Mouse (Mus musculus): ENCODE data around the gene Rgs7. TPM values are rescaled to one million over a fixed set of nuclear protein-coding genes. Genes with fewer than 3 reads are reported as not detected.
A peak's percentile ranks its signal among the peaks of the same experiment; 100 is the strongest.

Gene Rgs7
- total and polyA plus RNA-seq, 2 experiments from 2014 or later: 46.1 to 50.3 TPM

DNA sequence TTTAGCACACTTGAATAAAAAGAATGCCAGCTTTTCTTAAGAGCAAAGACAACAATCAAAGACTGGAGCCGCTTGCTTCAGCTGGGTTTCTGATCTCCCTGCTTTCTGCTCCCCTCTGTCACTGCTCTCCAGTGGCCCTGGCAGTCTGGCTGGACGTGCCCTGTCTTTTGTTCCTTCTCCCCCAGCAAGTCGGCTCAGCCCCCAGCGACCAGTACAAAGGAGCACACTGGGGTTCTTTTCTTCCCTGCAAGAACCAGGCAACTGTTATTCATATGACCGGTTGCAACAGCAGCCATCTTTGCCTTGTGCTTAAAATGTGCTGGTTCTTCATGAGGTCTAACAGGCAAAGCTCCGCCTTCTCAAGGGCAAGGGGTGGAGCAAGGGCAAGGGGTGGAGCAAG lies 452.7 kb downstream of the Rgs7 start:
- WGBS: 9% methylated on average over 6 of the region's 6 CpGs

DNA sequence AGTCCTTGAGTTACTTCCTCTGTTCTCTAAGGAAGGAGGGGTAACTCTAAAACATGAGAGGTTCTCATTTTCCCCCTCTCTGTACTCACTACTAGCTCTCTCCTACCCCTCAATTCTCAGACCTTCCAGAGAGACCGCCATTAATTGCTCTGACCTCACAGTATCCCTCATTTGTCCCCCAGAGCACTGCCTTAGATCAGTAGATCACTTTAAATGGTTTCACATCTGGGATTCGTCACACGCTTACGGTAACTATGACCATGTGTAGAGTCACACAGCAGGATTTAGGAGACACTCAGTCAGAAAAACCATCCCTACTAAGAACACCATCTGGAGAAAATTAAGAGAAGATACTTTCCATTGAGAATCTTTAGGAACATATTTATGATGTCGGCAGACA lies 456.8 kb downstream of the Rgs7 start:
- DNase-seq (no peak), ATAC-seq (no peak)
- TF ChIP-seq CTCF (IDR thresholded peaks at IDR 0.05; ENCODE audit: low read depth): no peak
- Histone ChIP-seq H3K9ac (no peak overlapping the region), H3K27ac (ENCODE audit: low read depth, low read length) (no peak overlapping the region), H3K4me2 (ENCODE audit: low read depth) (no peak overlapping the region), H3K4me3 (ENCODE audit: low read depth, low read length) (no peak overlapping the region), H3K9me3 (ENCODE audit: low read length) (no peaks in the 10 kb centered on the region), H3K4me1 (ENCODE audit: insufficient read depth) (no peaks in the 10 kb centered on the region), H3K36me3 (ENCODE audit: insufficient read depth) (no peaks in the 10 kb centered on the region), H3K27me3 (ENCODE audit: insufficient read depth, low read length) (no peaks in the 10 kb centered on the region)
- 90% methylated on average over 5 of the region's 5 CpGs for WGBS

More for the DNA sequence above, 452.7 kb downstream of the Rgs7 start:
- Histone ChIP-seq H3K27ac (ENCODE audit: low read depth, low read length) (no peak overlapping the region), H3K9ac (no peak overlapping the region), H3K4me3 (ENCODE audit: low read depth, low read length) (no peak overlapping the region), H3K4me2 (ENCODE audit: low read depth) (no peak overlapping the region), H3K27me3 (ENCODE audit: insufficient read depth, low read length) (no peaks in the 10 kb centered on the region), H3K9me3 (ENCODE audit: low read length) (no peaks in the 10 kb centered on the region), H3K36me3 (ENCODE audit: insufficient read depth) (no peaks in the 10 kb centered on the region), H3K4me1 (ENCODE audit: insufficient read depth) (no peaks in the 10 kb centered on the region)
- DNase-seq: no peak
- ATAC-seq: peak; percentile 56
- TF ChIP-seq CTCF (IDR thresholded peaks at IDR 0.05; ENCODE audit: low read depth): no peak

DNA sequence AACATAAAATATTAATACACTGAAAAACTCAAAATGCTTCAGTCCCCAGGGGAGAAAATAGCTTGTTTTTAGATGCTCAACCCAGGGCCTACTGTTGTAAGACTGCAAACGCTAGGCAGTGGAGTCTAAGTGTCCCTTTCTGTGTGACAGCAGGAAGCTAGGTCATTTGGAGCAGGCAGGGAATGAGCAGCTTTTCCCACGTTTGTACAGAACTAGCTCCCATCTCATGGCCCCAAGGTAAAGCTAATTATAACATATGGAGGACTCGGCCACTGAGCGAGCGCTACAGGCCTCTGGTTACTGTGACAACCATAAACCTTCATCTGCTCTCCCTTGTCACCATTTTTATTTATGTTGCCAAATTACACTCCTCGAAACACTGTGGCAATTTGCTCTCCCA lies 460.3 kb downstream of the Rgs7 start:
- Histone ChIP-seq H3K27ac (ENCODE audit: low read depth, low read length) (no peak overlapping the region), H3K4me3 (ENCODE audit: low read depth, low read length) (no peak overlapping the region), H3K9ac (no peak overlapping the region), H3K4me1 (ENCODE audit: insufficient read depth) (peaks cover 3% of the 10 kb centered on the region; the same call in 1 of the 2 replicates), H3K4me2 (ENCODE audit: low read depth) (no peak overlapping the region), H3K9me3 (ENCODE audit: low read length) (no peaks in the 10 kb centered on the region), H3K36me3 (ENCODE audit: insufficient read depth) (no peaks in the 10 kb centered on the region), H3K27me3 (ENCODE audit: insufficient read depth, low read length) (no peaks in the 10 kb centered on the region)
- peak; percentile 61; the same call in 1 of the 2 replicates for ATAC-seq
- 23% methylated on average over 6 of the region's 6 CpGs for WGBS
- peak; percentile 19 for DNase-seq
- TF ChIP-seq CTCF (IDR thresholded peaks at IDR 0.05; ENCODE audit: low read depth): no peak

DNA sequence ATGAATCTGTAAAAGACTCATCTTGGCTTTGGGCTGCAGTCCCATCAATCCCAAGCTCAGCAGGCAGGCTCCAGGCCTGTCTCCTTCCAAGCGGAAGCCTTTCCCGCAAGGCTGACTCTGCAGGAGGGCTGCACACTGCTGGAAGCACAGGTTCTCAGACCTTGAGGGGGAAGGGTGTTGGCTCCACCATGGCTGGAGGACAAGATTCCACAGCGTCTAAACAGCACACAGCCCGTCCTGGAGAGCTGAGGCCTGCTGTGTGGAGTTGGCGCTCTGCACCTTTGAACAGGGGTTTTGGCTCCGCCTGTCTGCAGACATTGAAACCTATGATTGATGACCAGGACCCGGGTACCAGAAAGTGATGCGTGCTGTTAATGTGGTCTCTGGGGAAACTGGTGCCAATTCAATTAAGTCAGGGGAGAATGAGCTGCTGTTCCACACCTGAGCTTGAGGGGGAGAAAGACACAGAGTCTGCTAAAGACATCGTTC lies 463.5 kb downstream of the Rgs7 start:
- Histone ChIP-seq H3K9me3 (ENCODE audit: low read length) (no peaks in the 10 kb centered on the region), H3K9ac (no peak overlapping the region), H3K36me3 (ENCODE audit: insufficient read depth) (no peaks in the 10 kb centered on the region), H3K4me3 (ENCODE audit: low read depth, low read length) (no peak overlapping the region), H3K4me1 (ENCODE audit: insufficient read depth) (peaks cover 7% of the 10 kb centered on the region; the same call in 1 of the 2 replicates), H3K27ac (ENCODE audit: low read depth, low read length) (no peak overlapping the region), H3K4me2 (ENCODE audit: low read depth) (no peak overlapping the region), H3K27me3 (ENCODE audit: insufficient read depth, low read length) (no peaks in the 10 kb centered on the region)
- ATAC-seq (peak; percentile 46), DNase-seq (peak; percentile 22)
- 21% methylated on average over 9 of the region's 9 CpGs for WGBS
- 0 out of 2 replicates have a peak, but pooled peaks have one; percentile 7 for TF ChIP-seq CTCF (IDR thresholded peaks at IDR 0.05; ENCODE audit: low read depth)

DNA sequence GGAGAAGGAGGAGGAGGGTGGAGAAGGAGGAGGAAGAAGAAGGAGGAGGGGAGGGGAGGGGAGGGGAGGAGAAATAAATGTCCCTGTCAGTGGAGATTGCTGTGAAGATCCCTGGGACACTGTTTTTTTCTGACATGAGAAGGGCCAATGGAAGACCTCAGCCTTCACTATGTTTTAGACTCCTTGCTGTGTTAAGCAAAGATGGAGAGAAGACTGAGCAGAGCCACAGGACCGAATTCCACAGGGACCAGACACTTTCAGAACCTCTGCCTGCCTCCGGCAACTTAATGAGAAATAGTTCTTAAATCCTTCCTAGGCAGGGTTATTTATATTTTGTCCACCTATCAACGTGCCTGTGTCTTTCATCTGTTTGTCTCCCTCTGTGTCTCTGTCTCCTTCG lies 464.0 kb downstream of the Rgs7 start:
- ATAC-seq: no peak
- 19% methylated on average over 4 of the region's 4 CpGs for WGBS
- no peak overlapping the region for H3K4me3 ChIP-seq (ENCODE audit: low read depth, low read length)
- H3K27ac ChIP-seq (ENCODE audit: low read depth, low read length): no peak overlapping the region
- peaks cover 7% of the 10 kb centered on the region; the same call in 1 of the 2 replicates for H3K4me1 ChIP-seq (ENCODE audit: insufficient read depth)
- no peak for DNase-seq
- no peak overlapping the region for H3K9ac ChIP-seq
- no peaks in the 10 kb centered on the region for H3K9me3 ChIP-seq (ENCODE audit: low read length)
- no peak for TF ChIP-seq CTCF (IDR thresholded peaks at IDR 0.05; ENCODE audit: low read depth)
- no peaks in the 10 kb centered on the region for H3K27me3 ChIP-seq (ENCODE audit: insufficient read depth, low read length)
- H3K36me3 ChIP-seq (ENCODE audit: insufficient read depth): no peaks in the 10 kb centered on the region
- H3K4me2 ChIP-seq (ENCODE audit: low read depth): no peak overlapping the region

DNA sequence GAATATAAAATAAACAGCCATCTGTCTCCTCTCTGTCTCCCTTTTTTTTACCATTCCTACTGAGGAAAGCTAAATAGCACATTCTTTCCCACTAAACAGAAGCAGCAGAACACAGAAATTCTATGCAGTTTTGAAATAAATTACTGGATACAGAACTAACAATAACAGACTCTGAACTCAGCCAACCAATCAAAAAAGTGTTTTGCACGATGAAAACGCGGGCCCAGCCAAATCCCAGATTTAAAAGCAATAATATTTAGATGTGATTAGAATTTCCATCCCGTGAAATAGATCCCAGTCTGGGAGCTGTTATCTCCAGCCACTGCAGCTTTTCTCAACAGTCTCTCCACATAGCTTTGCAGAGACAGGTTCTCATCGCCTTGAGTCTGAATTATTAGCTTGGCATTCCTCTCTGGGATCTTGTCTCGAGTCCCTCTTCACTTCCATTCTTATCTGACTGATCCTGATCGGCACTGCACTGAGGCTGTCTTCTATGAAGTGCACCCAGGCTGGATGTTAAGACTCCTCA lies 466.5 kb downstream of the Rgs7 start:
- DNase-seq: peak; percentile 10
- H3K4me3 ChIP-seq (ENCODE audit: low read depth, low read length): no peak overlapping the region
- no peak overlapping the region for H3K27ac ChIP-seq (ENCODE audit: low read depth, low read length)
- H3K4me1 ChIP-seq (ENCODE audit: insufficient read depth): peaks cover 7% of the 10 kb centered on the region; the same call in 1 of the 2 replicates
- H3K27me3 ChIP-seq (ENCODE audit: insufficient read depth, low read length): no peaks in the 10 kb centered on the region
- H3K36me3 ChIP-seq (ENCODE audit: insufficient read depth): no peaks in the 10 kb centered on the region
- H3K9me3 ChIP-seq (ENCODE audit: low read length): no peaks in the 10 kb centered on the region
- 59% methylated on average over 7 of the region's 7 CpGs for WGBS
- H3K9ac ChIP-seq: no peak overlapping the region
- no peak overlapping the region for H3K4me2 ChIP-seq (ENCODE audit: low read depth)
- peak; percentile 43; the same call in 1 of the 2 replicates for ATAC-seq
- TF ChIP-seq CTCF (IDR thresholded peaks at IDR 0.05; ENCODE audit: low read depth): no peak

DNA sequence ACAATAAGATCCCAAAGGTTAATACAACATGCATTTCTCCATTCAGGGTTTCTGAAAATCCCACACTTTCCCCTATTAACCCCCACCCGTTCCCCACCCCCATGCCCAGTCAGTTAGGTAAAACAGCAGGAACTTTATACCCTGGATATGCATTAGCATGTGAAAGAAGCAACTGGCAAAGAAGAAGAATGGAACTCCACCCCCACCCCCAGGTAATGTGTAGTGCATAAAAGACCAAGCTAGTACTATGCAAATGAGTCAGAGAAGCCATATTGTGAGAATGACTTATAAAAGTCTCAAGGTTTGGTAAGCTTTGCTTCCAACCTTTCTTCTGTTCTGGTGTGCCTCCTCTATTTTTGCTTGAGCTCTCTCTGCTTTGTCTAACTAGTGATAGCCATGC lies 468.2 kb downstream of the Rgs7 start:
- 18% methylated on average over 1 of the region's 1 CpGs for WGBS
- no peak overlapping the region for H3K4me2 ChIP-seq (ENCODE audit: low read depth)
- DNase-seq: no peak
- H3K4me1 ChIP-seq (ENCODE audit: insufficient read depth): peaks cover 7% of the 10 kb centered on the region; the same call in 1 of the 2 replicates
- H3K27ac ChIP-seq (ENCODE audit: low read depth, low read length): no peak overlapping the region
- H3K9me3 ChIP-seq (ENCODE audit: low read length): no peaks in the 10 kb centered on the region
- no peak for TF ChIP-seq CTCF (IDR thresholded peaks at IDR 0.05; ENCODE audit: low read depth)
- H3K4me3 ChIP-seq (ENCODE audit: low read depth, low read length): no peak overlapping the region
- no peaks in the 10 kb centered on the region for H3K27me3 ChIP-seq (ENCODE audit: insufficient read depth, low read length)
- no peaks in the 10 kb centered on the region for H3K36me3 ChIP-seq (ENCODE audit: insufficient read depth)
- no peak for ATAC-seq
- H3K9ac ChIP-seq: no peak overlapping the region

Other genes with a start within 250 kb of the Rgs7 start
- gene Kmo, start 127.9 kb upstream of the Rgs7 start, total RNA-seq (2014; rRNA removed): not detected in 2 replicates
- not detected in 2 replicates for gene Kmo, start 127.9 kb upstream of the Rgs7 start, polyA plus RNA-seq (2015; fragmentation: Nextera tagmentation; extraction: Ambion mirVana)
- gene Fh1, start 133.1 kb upstream of the Rgs7 start, total RNA-seq (2014; rRNA removed): 54.2 and 66.1 TPM in 2 replicates
- gene Fh1, start 133.1 kb upstream of the Rgs7 start, polyA plus RNA-seq (2015; fragmentation: Nextera tagmentation; extraction: Ambion mirVana): 86.5 and 92.9 TPM in 2 replicates
- gene Opn3, start 200.3 kb upstream of the Rgs7 start, total RNA-seq (2014; rRNA removed): 6.8 and 9.0 TPM in 2 replicates
- gene Opn3, start 200.3 kb upstream of the Rgs7 start, polyA plus RNA-seq (2015; fragmentation: Nextera tagmentation; extraction: Ambion mirVana): 4.8 and 6.4 TPM in 2 replicates
- 10.9 and 15.1 TPM in 2 replicates for gene Chml, start 200.4 kb upstream of the Rgs7 start, total RNA-seq (2014; rRNA removed)
- gene Chml, start 200.4 kb upstream of the Rgs7 start, polyA plus RNA-seq (2015; fragmentation: Nextera tagmentation; extraction: Ambion mirVana): 1.4 and 2.2 TPM in 2 replicates
- gene Wdr64, start 206.1 kb upstream of the Rgs7 start, total RNA-seq (2014; rRNA removed): not detected in 2 replicates
- gene Wdr64, start 206.1 kb upstream of the Rgs7 start, polyA plus RNA-seq (2015; fragmentation: Nextera tagmentation; extraction: Ambion mirVana): not detected in 2 replicates

Data from forebrain, postnatal 0 days (tissue).